Mouse (Mus musculus) T-helper 17 cell (primary cell): Measurements from ENCODE around the gene Pglyrp1.

Experiments used
- in situ Hi-C, 2 experiments: fragments of 300-600 bp; cut with MboI, MseI; formaldehyde crosslinking; loops; 1 replicate in 1 of 2; 2 replicates in 1 of 2; pipeline ENCODE4 v1.15.1; 2025; ENCODE audit warnings: high pct_unique_total_duplicates in 2 of 2

Gene Pglyrp1

GRCm38 (mm10) chr7:18926041-18926790, 55.1 kb downstream of the Pglyrp1 start:
- in situ Hi-C loops, result no loop called here

GRCm38 (mm10) chr7:18926911-18927310, 55.8 kb downstream of the Pglyrp1 start:
- in situ Hi-C loops, result no loop called here

DNA sequence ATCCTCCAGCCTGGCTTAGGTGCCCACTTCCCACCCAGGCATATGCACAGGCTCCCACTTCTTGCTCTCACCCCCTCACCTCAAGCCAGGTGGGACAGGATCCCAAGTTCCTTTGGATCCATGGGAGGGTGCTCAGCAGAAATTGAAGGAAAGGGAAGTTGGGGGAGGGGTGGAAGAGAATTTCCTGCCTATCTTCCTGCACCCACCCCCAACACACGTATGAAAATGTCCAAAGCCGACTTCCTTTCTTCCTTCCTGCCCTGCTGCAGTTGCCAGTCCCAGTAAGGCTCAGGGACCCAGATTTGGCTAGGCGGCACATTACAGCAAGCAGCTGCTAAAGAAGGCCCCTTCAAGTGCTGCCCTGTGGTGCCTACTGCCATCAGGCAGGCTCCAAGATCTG, 56.6 kb downstream of the Pglyrp1 start:
- in situ Hi-C loops, result no loop called here
